ENCODE assay signal across 23 mouse cellular contexts in the genomic region with DNA sequence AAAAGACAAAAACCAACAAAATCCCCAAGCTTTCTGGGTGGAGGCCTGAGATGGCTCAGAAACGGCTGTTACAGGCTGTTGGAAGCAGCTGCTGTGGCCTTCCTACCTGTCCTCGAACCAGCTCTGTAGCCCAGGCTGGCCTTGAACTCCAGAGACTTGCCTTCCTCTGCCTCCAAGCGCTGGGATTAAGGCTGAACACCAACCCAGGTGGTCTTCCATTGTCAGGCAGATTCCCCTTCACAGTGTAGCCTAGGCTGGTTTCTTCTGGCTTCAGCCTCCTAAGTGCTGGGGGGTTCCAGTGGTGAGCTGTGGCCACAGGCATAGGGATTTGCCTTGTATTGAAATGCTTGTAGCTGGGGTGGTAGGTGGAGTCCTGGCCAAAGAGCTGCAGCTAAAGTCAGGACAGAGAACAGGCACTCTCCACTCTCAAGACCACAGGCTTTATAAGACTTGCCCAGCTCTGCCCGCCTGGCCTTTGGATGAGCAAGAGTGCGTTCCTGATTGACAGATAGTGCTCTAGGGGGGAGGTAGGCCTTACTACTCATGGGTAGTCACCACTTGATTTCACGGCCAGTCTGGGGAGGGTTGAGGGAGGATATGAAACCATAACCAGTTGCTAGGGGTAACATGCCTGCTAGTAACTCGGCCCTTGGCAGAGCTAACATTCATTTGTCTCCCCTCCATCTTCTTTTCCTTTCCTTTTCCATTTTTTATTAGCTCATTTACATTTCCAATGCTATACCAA. TPM values are rescaled to one million over a fixed set of nuclear protein-coding genes. Genes with fewer than 3 reads are reported as not detected.
DNase-seq lines count a peak whose midpoint lies in the region; ATAC-seq and TF ChIP-seq lines count a peak whose summit lies in the region.
"Had no signal": no experiment of that assay in that cellular context is flagged by ENCODE, and none has a peak within 500 bp of the region (broad histone marks: within the 10 kb centered on the region; RNA-seq: fewer than 3 reads in every experiment).

No protein-coding gene starts in this region.

- no peak overlapping the region for H3K9ac ChIP-seq in midbrain, embryonic 12.5 days (replicated peaks)
- no peak overlapping the region for H3K9ac ChIP-seq in midbrain, postnatal 0 days (replicated peaks; ENCODE audit: low read length, poor library complexity, severe bottlenecking)
- H3K9ac ChIP-seq in CH12.LX (ENCODE audit: insufficient read depth, low read depth), result no peak overlapping the region

- no peaks in the 10 kb centered on the region for H3K9me3 ChIP-seq in midbrain, embryonic 12.5 days
- H3K9me3 ChIP-seq in midbrain, postnatal 0 days (ENCODE audit: low read length), result no peaks in the 10 kb centered on the region
- peaks cover 4% of the 10 kb centered on the region for H3K9me3 ChIP-seq in CH12.LX (replicated peaks; ENCODE audit: low read length)

- dilution Hi-C loops in CH12.LX (cut with MboI; ENCODE audit: extremely low pct_ligation_motif_present, extremely low pct_unique_long_range_greater_than_20kb, low sequenced_read_pairs), result no loop called here

- no peak for ATAC-seq in midbrain, embryonic 12.5 days (ENCODE audit: low FRiP score, low read depth)
- no peak for ATAC-seq in midbrain, postnatal 0 days (ENCODE audit: low FRiP score)
- ATAC-seq: CD4-positive, CD25-positive, alpha-beta regulatory T cell, adult 4 months had no signal

- no peak for DNase-seq in midbrain, postnatal 0 days (ENCODE audit: low spot score)
- DNase-seq in CH12.LX (ENCODE audit: extremely low read depth) (peak; percentile 79), ZHBTc4 (ENCODE audit: low read depth, low spot score) (peak; percentile 81)
- DNase-seq in spleen, postnatal 14 days (ENCODE audit: low spot score in 2 of 2), result peak; percentile 12 to 53
- DNase-seq in frontal cortex, adult 2 months (ENCODE audit: extremely low spot score in 1 of 2, low spot score in 1 of 2), result no peak
- no peak for DNase-seq in gastrocnemius, postnatal 25 days
- no peak for DNase-seq in lung, postnatal 25 days (ENCODE audit: low spot score)
- DNase-seq: adrenal gland, postnatal 10 days; cerebellum, postnatal 10 days; embryo, embryonic 11 days; gastrocnemius, adult 2 months; heart, adult 2 months; kidney, adult 2 months; kidney, postnatal 10 days; left cerebral cortex, postnatal 4 days; lung, adult 2 months; lung, postnatal 36 days; thymus, postnatal 4 days had no signal

- no peak for TF ChIP-seq EP300 in CH12.LX (IDR thresholded peaks at IDR 0.05; ENCODE audit: low read length)

- H3K36me3 ChIP-seq in midbrain, embryonic 12.5 days, result peaks cover 74% of the 10 kb centered on the region
- no peaks in the 10 kb centered on the region for H3K36me3 ChIP-seq in midbrain, postnatal 0 days (ENCODE audit: insufficient read depth, low read length)
- H3K36me3 ChIP-seq in CH12.LX (replicated peaks in 1 of 2; ENCODE audit: control insufficient read depth in 1 of 2, insufficient read depth in 1 of 2, low read length in 1 of 2), result peaks cover 18 to 45% of the 10 kb centered on the region in 2 experiments

- TF ChIP-seq POLR2A in CH12.LX (IDR thresholded peaks at IDR 0.05; ENCODE audit: low read depth, low read length), result no peak; the same call in 1 of the 2 replicates

- H3K4me3 ChIP-seq in midbrain, embryonic 12.5 days, result no peak overlapping the region
- H3K4me3 ChIP-seq in midbrain, postnatal 0 days (ENCODE audit: low read depth, low read length), result no peak overlapping the region
- peak overlapping the region in 1 of 3 experiments; percentile 25 for H3K4me3 ChIP-seq in CH12.LX (replicated peaks in 1 of 3; ENCODE audit: low read depth in 2 of 3, low read length in 2 of 3, poor library complexity in 1 of 3)
- H3K4me3 ChIP-seq: gastrocnemius, adult 2 months; heart, adult 2 months; layer of hippocampus, adult 2 months had no signal

- H3K4me2 ChIP-seq in midbrain, embryonic 12.5 days (replicated peaks), result no peak overlapping the region
- H3K4me2 ChIP-seq in midbrain, postnatal 0 days (ENCODE audit: low read depth, low read length, poor library complexity, severe bottlenecking), result no peak overlapping the region
- no peak overlapping the region for H3K4me2 ChIP-seq in CH12.LX (ENCODE audit: insufficient read depth, low read depth, poor library complexity, severe bottlenecking)

- H3K79me2 ChIP-seq in CH12.LX (replicated peaks; ENCODE audit: control insufficient read depth, extremely low read depth, insufficient read depth, poor library complexity, severe bottlenecking), result no peaks in the 10 kb centered on the region

- H3K4me1 ChIP-seq in midbrain, embryonic 12.5 days, result peaks cover 18% of the 10 kb centered on the region
- peaks cover 2% of the 10 kb centered on the region; the same call in 1 of the 2 replicates for H3K4me1 ChIP-seq in midbrain, postnatal 0 days (ENCODE audit: insufficient read depth, low read length)
- H3K4me1 ChIP-seq in CH12.LX (ENCODE audit: control insufficient read depth in 1 of 2, insufficient read depth in 2 of 2), result peaks cover 16 to 52% of the 10 kb centered on the region in 2 experiments

- peaks cover 9% of the 10 kb centered on the region; the same call in 1 of the 2 replicates for H3K27me3 ChIP-seq in midbrain, embryonic 12.5 days
- 0 out of 2 replicates have a peak, but pooled peaks cover under 1% of the 10 kb centered on the region for H3K27me3 ChIP-seq in midbrain, postnatal 0 days (ENCODE audit: insufficient read depth, low read length)
- H3K27me3 ChIP-seq in CH12.LX (replicated peaks), result no peaks in the 10 kb centered on the region

- peak overlapping the region; percentile 2; the same call in 1 of the 2 replicates for H3K27ac ChIP-seq in midbrain, embryonic 12.5 days (replicated peaks)
- no peak overlapping the region for H3K27ac ChIP-seq in midbrain, postnatal 0 days (ENCODE audit: low read depth, low read length)
- H3K27ac ChIP-seq in CH12.LX (ENCODE audit: insufficient read depth, low read depth), result peak overlapping the region; percentile 46; the same call in 1 of the 2 replicates
- H3K27ac ChIP-seq: gastrocnemius, adult 2 months; heart, adult 2 months; layer of hippocampus, adult 2 months had no signal

- TF ChIP-seq RAD21 in CH12.LX (IDR thresholded peaks at IDR 0.05; ENCODE audit: low read depth, low read length), result no peak

- no peak for TF ChIP-seq CTCF in midbrain, postnatal 0 days (IDR thresholded peaks at IDR 0.05)
- TF ChIP-seq CTCF in CH12.LX (conservative IDR thresholded peaks at IDR 0.05 in 1 of 2, IDR thresholded peaks at IDR 0.05 in 1 of 2; ENCODE audit: low read depth in 2 of 2, low read length in 2 of 2), result no peak

- 90% methylated on average over 7 of the region's 7 CpGs for WGBS in midbrain, embryonic 12.5 days
- 85% methylated on average over 7 of the region's 7 CpGs for WGBS in midbrain, postnatal 0 days

- in situ Hi-C loops in CH12.LX (cut with MboI; ENCODE audit: low pct_ligation_motif_present, low pct_unique_long_range_greater_than_20kb, low sequenced_read_pairs), result no loop called here

TF ChIP-seq in CH12.LX, 34 proteins besides CTCF, POLR2A, EP300 and RAD21 (continues in another document):
- TF ChIP-seq NELFE (IDR thresholded peaks at IDR 0.05; ENCODE audit: low read depth, low read length), result no peak

RNA-seq across cellular contexts. Expression of gene Cd37, which starts 9.3 kb away (rescaled TPM):
- polyA plus RNA-seq in midbrain, embryonic 12.5 days (2016; fragmentation: Nextera tagmentation; extraction: Ambion mirVana), result 1.3 and 1.7 TPM in 2 replicates
- total RNA-seq in midbrain, postnatal 0 days (2014; rRNA removed), result 1.2 and 1.7 TPM in 2 replicates
- polyA plus RNA-seq in midbrain, postnatal 0 days (2015; fragmentation: Nextera tagmentation; extraction: Ambion mirVana), result 1.5 and 2.4 TPM in 2 replicates
- total RNA-seq in CH12.LX (2012; rRNA removed) (71.3 and 91.1 TPM in 2 replicates), CH12.LX (2014; rRNA removed) (69.3 and 73.8 TPM in 2 replicates)
- 397 and 437 TPM in 2 replicates for polyA plus RNA-seq in CH12.LX (2012; ENCODE audit: insufficient read length, low read depth)
- 10.3 and 11.2 TPM in 2 replicates for polyA plus RNA-seq in frontal cortex, adult 2 months (2012; rRNA removed)
- total RNA-seq in gastrocnemius, postnatal 25 days (2021), result 1 to 10 TPM; 1.3 to 2.0 TPM

RNA-seq across cellular contexts. Expression of gene Slc6a16, which starts 11.3 kb away (rescaled TPM):
- 0.14 TPM in 1 of 2 replicates, not detected in the other for polyA plus RNA-seq in midbrain, embryonic 12.5 days (2016; fragmentation: Nextera tagmentation; extraction: Ambion mirVana)
- total RNA-seq in midbrain, postnatal 0 days (2014; rRNA removed), result 0.16 and 1.3 TPM in 2 replicates
- 2.3 and 3.1 TPM in 2 replicates for polyA plus RNA-seq in midbrain, postnatal 0 days (2015; fragmentation: Nextera tagmentation; extraction: Ambion mirVana)
- total RNA-seq in CH12.LX (2012; rRNA removed) (0.08 TPM in 1 of 2 replicates, not detected in the other), CH12.LX (2014; rRNA removed) (0.13 TPM in 1 of 2 replicates, not detected in the other)
- 0.37 and 0.49 TPM in 2 replicates for polyA plus RNA-seq in CH12.LX (2012; ENCODE audit: insufficient read length, low read depth)
- polyA plus RNA-seq in frontal cortex, adult 2 months (2012; rRNA removed), result 1.1 and 1.2 TPM in 2 replicates
- total RNA-seq in gastrocnemius, postnatal 25 days (2021), result not detected
- total RNA-seq: gastrocnemius, adult 2 months; heart, adult 2 months had no signal
- polyA plus RNA-seq: CD4-positive, CD25-positive, alpha-beta regulatory T cell, adult 4 months; heart, adult 2 months; small intestine, adult 2 months had no signal

RNA-seq across cellular contexts. Expression of gene Tead2, which starts 14.1 kb away (rescaled TPM):
- polyA plus RNA-seq in midbrain, embryonic 12.5 days (2016; fragmentation: Nextera tagmentation; extraction: Ambion mirVana), result 237 and 248 TPM in 2 replicates
- 31.2 and 54.8 TPM in 2 replicates for total RNA-seq in midbrain, postnatal 0 days (2014; rRNA removed)
- 16.8 and 17.0 TPM in 2 replicates for polyA plus RNA-seq in midbrain, postnatal 0 days (2015; fragmentation: Nextera tagmentation; extraction: Ambion mirVana)
- total RNA-seq in CH12.LX (2012; rRNA removed) (0.38 and 0.71 TPM in 2 replicates), CH12.LX (2014; rRNA removed) (0.31 and 0.84 TPM in 2 replicates)
- polyA plus RNA-seq in CH12.LX (2012; ENCODE audit: insufficient read length, low read depth), result 2.5 and 3.0 TPM in 2 replicates
- polyA plus RNA-seq in frontal cortex, adult 2 months (2012; rRNA removed), result 6.0 and 9.6 TPM in 2 replicates
- 1 to 10 TPM; 2.5 to 2.8 TPM for total RNA-seq in gastrocnemius, postnatal 25 days (2021)

RNA-seq across cellular contexts. Expression of gene Dkkl1, which starts 17.7 kb away (rescaled TPM):
- polyA plus RNA-seq in midbrain, embryonic 12.5 days (2016; fragmentation: Nextera tagmentation; extraction: Ambion mirVana), result 1.0 and 1.4 TPM in 2 replicates
- 9.0 and 14.4 TPM in 2 replicates for total RNA-seq in midbrain, postnatal 0 days (2014; rRNA removed)
- polyA plus RNA-seq in midbrain, postnatal 0 days (2015; fragmentation: Nextera tagmentation; extraction: Ambion mirVana), result 23.8 and 23.9 TPM in 2 replicates
- total RNA-seq in CH12.LX (2012; rRNA removed) (1.3 and 1.6 TPM in 2 replicates), CH12.LX (2014; rRNA removed) (0.22 and 0.24 TPM in 2 replicates)
- polyA plus RNA-seq in CH12.LX (2012; ENCODE audit: insufficient read length, low read depth), result 0.44 and 0.60 TPM in 2 replicates
- polyA plus RNA-seq in frontal cortex, adult 2 months (2012; rRNA removed), result 29.5 and 29.9 TPM in 2 replicates
- not detected for total RNA-seq in gastrocnemius, postnatal 25 days (2021)
- total RNA-seq: gastrocnemius, adult 2 months; heart, adult 2 months; liver, adult 2 months had no signal

RNA-seq across cellular contexts. Expression of gene Ccdc155, which starts 24.9 kb away (rescaled TPM):
- polyA plus RNA-seq in midbrain, embryonic 12.5 days (2016; fragmentation: Nextera tagmentation; extraction: Ambion mirVana), result 0.63 and 0.75 TPM in 2 replicates
- 0.24 and 0.38 TPM in 2 replicates for total RNA-seq in midbrain, postnatal 0 days (2014; rRNA removed)
- polyA plus RNA-seq in midbrain, postnatal 0 days (2015; fragmentation: Nextera tagmentation; extraction: Ambion mirVana), result 0.32 and 0.50 TPM in 2 replicates
- total RNA-seq in CH12.LX (2012; rRNA removed), result 0.04 TPM in 1 of 2 replicates, not detected in the other
- total RNA-seq in CH12.LX (2014; rRNA removed), result not detected in 2 replicates
- polyA plus RNA-seq in CH12.LX (2012; ENCODE audit: insufficient read length, low read depth), result not detected in 2 replicates
- polyA plus RNA-seq in frontal cortex, adult 2 months (2012; rRNA removed), result 4.1 TPM in 2 replicates
- under 1 TPM; 0.19 to 0.23 TPM for total RNA-seq in gastrocnemius, postnatal 25 days (2021)
- total RNA-seq: gastrocnemius, adult 2 months; heart, adult 2 months; liver, adult 2 months had no signal
- polyA plus RNA-seq: CD4-positive, CD25-positive, alpha-beta regulatory T cell, adult 4 months; liver, adult 2 months; small intestine, adult 2 months had no signal

Comparison
In these comparisons a context has a peak if more than half of its experiments do, and no peak if none do; other contexts are left out.
1. RNA of gene Tead2, which starts 14.1 kb away (polyA plus RNA-seq): 237 to 248 TPM in midbrain, embryonic 12.5 days; 16.8 to 17.0 TPM in midbrain, postnatal 0 days, 6.0 to 9.6 TPM in frontal cortex, adult 2 months and 2.5 to 3.0 TPM in CH12.LX; every median in the first group is over 10 times any median in the second.
2. DNase-seq: peak in CH12.LX (single experiment), ZHBTc4 (single experiment) and spleen, postnatal 14 days (2 of 2); none in midbrain, postnatal 0 days (single experiment), frontal cortex, adult 2 months (0 of 2), gastrocnemius, postnatal 25 days (single experiment) and lung, postnatal 25 days (single experiment).
3. RNA of gene Cd37, which starts 9.3 kb away (polyA plus RNA-seq): 397 to 437 TPM in CH12.LX; 10.3 to 11.2 TPM in frontal cortex, adult 2 months, 1.5 to 2.4 TPM in midbrain, postnatal 0 days and 1.3 to 1.7 TPM in midbrain, embryonic 12.5 days; every median in the first group is over 10 times any median in the second.